Mouse (Mus musculus): Measurements from ENCODE around the gene Trim17. TPM values are rescaled to one million over a fixed set of nuclear protein-coding genes. Genes with fewer than 3 reads are reported as not detected.

Gene Trim17
- total RNA-seq, 1 experiment from 2014 or later, result not detected

DNA sequence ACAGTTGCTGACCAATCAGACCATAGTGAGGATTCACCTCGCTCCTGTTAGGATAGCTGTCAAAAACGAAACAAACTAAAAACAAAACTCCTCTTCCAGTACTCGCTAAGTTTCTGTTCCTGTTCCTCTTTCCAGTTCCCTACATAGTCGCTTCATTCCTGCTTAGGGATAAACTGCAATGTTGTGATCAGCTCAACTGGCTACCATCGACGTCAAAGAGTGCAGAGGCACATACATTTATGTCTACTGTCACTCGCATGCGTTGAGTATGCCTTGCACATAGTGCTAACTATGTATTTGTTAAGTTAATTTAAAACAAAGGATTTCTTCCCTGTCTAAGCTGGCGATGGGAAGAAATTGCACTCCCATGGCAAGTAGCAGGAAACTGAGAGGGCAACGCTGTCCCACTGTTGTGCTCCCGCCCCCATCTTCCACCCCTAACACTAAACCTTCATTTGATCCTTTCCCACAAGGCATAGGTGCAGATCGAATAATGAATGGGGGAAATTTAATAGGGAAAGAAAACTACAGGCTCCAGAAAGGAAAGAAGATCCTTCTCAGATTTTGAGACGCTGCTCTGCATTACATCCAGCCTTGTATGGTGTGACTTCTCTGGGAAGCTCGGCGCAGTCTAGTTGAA, 4.8 kb downstream of the Trim17 start:
- no peak for ATAC-seq (replicated peaks in 1 of 2; ENCODE audit: insufficient read depth in 1 of 2, low FRiP score in 2 of 2, low TSS enrichment in 1 of 2, low read depth in 1 of 2, poor library complexity in 2 of 2, severe bottlenecking in 2 of 2)

GRCm38 (mm10) chr11:58959921-58960465, 5.5 kb downstream of the Trim17 start:
- peak; percentile 80 to 91 for ATAC-seq (replicated peaks in 1 of 2; ENCODE audit: insufficient read depth in 1 of 2, low FRiP score in 2 of 2, low TSS enrichment in 1 of 2, low read depth in 1 of 2, poor library complexity in 2 of 2, severe bottlenecking in 2 of 2)

DNA sequence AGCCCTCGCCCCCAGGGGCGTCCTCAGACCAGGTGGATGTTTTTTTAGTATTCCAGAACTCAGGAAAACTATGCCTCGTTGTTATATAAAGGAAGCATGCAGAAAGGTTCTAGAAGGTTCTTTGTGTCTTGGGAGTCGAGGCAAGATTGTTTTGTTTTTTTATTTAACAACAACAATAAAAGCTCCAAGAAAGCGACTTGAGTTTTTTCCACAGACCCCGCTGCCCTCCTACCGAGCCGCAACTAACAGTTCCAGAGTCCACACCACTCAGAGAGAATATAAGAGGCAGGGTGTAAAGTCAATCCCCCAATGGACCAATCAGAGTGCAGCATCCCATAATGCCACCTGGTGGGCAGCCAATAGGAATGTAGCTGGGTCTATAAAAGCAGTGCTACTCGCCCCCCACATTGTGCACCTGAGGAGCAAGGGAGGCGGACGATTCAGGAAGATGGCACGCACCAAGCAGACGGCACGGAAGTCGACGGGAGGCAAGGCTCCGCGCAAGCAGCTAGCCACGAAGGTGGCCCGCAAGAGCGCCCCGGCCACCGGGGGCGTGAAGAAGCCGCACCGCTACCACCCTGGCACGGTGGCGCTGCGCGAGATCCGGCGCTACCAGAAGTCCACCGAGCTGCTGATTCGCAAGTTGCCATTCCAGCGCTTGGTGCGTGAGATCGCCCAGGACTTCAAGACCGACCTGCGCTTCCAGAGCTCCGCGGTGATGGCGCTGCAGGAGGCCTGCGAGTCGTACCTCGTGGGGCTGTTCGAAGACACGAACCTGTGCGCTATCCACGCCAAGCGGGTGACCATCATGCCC, 7.1 kb downstream of the Trim17 start:
- ATAC-seq (replicated peaks in 1 of 2; ENCODE audit: insufficient read depth in 1 of 2, low FRiP score in 2 of 2, low TSS enrichment in 1 of 2, low read depth in 1 of 2, poor library complexity in 2 of 2, severe bottlenecking in 2 of 2), result no peak

- ATAC-seq (replicated peaks in 1 of 2; ENCODE audit: insufficient read depth in 1 of 2, low FRiP score in 2 of 2, low TSS enrichment in 1 of 2, low read depth in 1 of 2, poor library complexity in 2 of 2, severe bottlenecking in 2 of 2), result no peak; a peak in 1 of 4 replicates
These were observed 9.1 kb downstream of the Trim17 start for GRCm38 (mm10) chr11:58963543-58963942.

DNA sequence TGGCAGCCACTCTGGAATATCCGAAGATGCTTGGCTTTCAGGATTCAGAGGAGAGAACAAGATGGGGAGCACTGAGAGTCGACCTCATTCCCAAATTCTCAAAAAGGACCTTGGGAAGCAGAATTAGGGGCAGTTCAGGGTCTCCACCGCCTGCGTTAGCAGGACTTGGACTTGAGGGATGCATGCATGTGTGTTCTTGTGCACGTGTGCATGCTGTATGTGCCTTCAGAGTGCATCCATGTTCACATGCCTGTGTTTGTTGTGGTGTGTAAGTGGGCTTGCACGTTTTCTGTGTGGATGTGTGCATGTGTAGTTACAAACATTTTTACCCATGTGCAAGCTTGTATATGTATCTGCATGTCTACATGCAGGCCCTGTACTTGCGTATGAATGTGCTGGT, 9.7 kb downstream of the Trim17 start:
- ATAC-seq (replicated peaks in 1 of 2; ENCODE audit: insufficient read depth in 1 of 2, low FRiP score in 2 of 2, low TSS enrichment in 1 of 2, low read depth in 1 of 2, poor library complexity in 2 of 2, severe bottlenecking in 2 of 2), result no peak

DNA sequence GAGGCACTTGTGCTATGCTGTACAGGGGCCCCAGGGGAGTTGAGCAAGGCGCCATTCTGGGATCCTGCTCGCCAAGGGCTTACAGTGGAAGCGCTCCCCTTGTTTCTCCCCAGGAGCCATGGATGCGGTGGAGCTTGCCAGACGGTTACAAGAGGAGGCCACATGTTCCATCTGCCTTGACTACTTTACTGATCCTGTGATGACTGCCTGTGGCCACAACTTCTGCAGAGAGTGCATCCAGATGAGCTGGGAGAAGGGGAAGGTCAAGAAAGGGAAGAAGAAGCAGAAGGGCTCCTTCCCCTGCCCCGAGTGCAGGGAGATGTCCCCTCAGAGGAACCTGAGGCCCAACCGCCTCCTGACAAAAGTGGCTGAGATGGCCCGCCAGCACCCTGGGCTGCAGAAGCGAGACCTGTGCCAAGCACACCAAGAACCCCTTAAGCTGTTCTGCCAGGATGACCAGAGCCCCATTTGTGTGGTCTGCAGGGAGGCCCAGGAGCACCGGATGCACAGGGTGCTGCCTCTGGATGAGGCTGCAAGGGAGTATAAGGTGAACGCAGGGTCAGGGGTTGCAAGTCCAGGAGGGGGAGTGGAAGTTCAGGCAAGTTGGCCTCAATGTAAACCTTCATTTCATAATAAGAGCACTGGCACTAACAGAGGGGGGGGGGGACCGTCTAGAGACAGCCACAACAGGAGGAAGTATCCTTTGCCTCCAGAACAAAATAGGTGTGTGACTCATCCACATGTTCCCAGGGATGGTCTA, 10.7 kb downstream of the Trim17 start:
- no peak for ATAC-seq (replicated peaks in 1 of 2; ENCODE audit: insufficient read depth in 1 of 2, low FRiP score in 2 of 2, low TSS enrichment in 1 of 2, low read depth in 1 of 2, poor library complexity in 2 of 2, severe bottlenecking in 2 of 2)

DNA sequence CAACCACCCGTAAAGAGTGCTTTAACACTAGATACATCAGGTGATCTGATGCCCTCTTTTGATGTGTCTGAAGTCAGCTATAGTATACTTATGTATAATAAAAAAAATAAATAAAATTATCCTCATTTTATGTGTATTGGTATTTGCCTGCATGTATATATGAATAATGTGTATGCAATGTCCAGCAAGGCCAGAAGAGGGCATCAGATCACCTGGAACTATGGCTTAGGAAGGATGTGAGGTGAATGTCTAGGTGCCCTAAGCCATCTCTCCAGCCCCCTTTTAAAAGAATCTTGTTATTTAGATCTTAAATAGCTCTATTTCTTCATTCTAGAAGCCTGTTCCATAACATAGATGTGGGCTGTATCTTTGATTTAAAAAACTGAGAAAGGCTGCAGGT, 12.9 kb downstream of the Trim17 start:
- no peak; a peak in 1 of 4 replicates for ATAC-seq (replicated peaks in 1 of 2; ENCODE audit: insufficient read depth in 1 of 2, low FRiP score in 2 of 2, low TSS enrichment in 1 of 2, low read depth in 1 of 2, poor library complexity in 2 of 2, severe bottlenecking in 2 of 2)

DNA sequence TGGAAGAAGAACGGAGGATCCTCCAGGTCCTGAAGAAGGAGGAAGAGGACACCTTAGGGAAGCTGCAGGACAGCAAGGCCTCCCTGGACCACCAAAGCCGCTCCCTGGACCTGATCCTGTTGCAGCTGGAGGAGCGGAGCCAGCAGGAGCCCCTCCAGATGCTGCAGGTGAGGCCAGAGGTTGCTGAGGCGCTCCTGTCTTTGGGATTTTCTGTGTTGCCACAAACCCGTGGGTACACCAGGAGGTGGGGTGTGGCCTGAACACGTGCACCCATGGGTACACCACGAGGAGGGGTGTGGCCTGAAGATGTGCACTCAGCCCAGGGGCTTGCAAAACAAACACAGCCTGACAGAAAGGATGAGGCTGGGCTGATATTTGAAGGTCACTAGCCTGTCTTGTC, 14.1 kb downstream of the Trim17 start:
- ATAC-seq (replicated peaks in 1 of 2; ENCODE audit: insufficient read depth in 1 of 2, low FRiP score in 2 of 2, low TSS enrichment in 1 of 2, low read depth in 1 of 2, poor library complexity in 2 of 2, severe bottlenecking in 2 of 2), result no peak

DNA sequence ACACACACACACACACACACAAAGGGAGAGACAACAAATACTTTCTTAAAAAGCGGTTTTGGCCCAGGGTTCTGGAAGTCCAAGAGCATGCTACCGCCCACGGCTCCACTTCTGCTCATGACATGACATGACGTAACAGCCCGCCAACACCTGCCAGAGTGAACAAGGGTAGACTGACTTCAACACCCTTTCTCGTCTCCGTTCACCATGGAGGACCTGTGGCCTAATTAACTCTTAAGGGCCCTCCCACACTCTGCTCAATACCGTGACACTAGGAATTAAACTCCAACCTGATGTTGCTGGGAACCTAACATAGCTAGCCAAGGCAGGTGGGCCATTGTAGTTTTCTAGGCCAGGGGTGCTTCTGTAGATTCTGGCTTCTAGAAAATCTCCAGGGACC, 14.5 kb downstream of the Trim17 start:
- no peak for ATAC-seq (replicated peaks in 1 of 2; ENCODE audit: insufficient read depth in 1 of 2, low FRiP score in 2 of 2, low TSS enrichment in 1 of 2, low read depth in 1 of 2, poor library complexity in 2 of 2, severe bottlenecking in 2 of 2)

GRCm38 (mm10) chr11:58969659-58970058, 15.2 kb downstream of the Trim17 start:
- no peak for ATAC-seq (replicated peaks in 1 of 2; ENCODE audit: insufficient read depth in 1 of 2, low FRiP score in 2 of 2, low TSS enrichment in 1 of 2, low read depth in 1 of 2, poor library complexity in 2 of 2, severe bottlenecking in 2 of 2)

DNA sequence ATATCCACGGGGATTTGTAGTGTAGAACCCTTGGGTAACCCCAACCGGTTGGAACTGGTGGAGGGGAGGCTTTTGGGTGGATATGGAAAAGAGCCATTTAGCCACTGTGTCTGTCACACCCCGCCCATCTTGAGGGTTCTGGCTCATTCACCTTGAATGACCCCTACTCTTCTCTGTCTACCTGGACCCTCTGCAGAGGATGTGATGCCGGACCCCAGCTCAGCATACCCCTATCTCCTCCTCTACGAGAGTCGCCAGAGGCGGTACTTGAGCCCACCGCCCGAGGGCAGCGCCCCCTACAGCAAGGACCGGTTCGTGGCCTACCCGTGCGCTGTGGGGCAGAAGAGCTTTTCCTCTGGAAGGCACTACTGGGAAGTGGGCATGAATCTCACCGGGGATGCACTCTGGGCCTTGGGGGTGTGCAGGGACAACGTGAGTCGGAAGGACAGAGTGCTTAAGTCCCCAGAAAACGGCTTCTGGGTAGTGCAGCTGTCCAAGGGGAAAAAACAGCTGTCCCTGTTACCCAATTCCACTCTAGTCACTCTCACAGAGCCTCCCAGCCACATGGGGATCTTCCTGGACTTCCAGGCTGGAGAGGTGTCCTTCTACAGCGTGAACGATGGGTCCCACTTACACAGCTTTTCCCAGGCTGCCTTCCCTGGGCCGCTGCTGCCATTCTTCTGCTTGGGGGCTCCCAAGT, 16.5 kb downstream of the Trim17 start:
- ATAC-seq (replicated peaks in 1 of 2; ENCODE audit: insufficient read depth in 1 of 2, low FRiP score in 2 of 2, low TSS enrichment in 1 of 2, low read depth in 1 of 2, poor library complexity in 2 of 2, severe bottlenecking in 2 of 2), result no peak

DNA sequence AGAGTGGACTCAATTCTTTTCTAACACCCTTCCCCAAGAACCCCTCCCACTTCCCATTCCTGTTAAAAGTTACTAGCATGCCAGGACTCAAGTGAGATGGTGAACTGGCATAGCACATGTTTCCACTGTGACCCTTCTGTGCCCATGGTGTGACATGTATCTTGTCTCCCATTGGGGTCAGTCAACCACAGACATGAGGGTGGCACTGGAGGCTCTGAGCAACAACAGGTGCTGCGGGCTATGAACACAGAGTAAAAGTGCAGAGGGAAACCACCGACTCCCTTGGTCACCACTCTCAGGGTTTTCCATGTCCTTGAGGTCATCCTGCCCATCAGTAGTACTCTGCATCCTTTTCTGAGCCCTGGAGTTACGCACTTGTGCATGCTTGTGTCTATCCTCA, 17.3 kb downstream of the Trim17 start:
- no peak for ATAC-seq (replicated peaks in 1 of 2; ENCODE audit: insufficient read depth in 1 of 2, low FRiP score in 2 of 2, low TSS enrichment in 1 of 2, low read depth in 1 of 2, poor library complexity in 2 of 2, severe bottlenecking in 2 of 2)

- no peak for ATAC-seq (replicated peaks in 1 of 2; ENCODE audit: insufficient read depth in 1 of 2, low FRiP score in 2 of 2, low TSS enrichment in 1 of 2, low read depth in 1 of 2, poor library complexity in 2 of 2, severe bottlenecking in 2 of 2)
These were observed 19.9 kb downstream of the Trim17 start for GRCm38 (mm10) chr11:58974414-58974813.

DNA sequence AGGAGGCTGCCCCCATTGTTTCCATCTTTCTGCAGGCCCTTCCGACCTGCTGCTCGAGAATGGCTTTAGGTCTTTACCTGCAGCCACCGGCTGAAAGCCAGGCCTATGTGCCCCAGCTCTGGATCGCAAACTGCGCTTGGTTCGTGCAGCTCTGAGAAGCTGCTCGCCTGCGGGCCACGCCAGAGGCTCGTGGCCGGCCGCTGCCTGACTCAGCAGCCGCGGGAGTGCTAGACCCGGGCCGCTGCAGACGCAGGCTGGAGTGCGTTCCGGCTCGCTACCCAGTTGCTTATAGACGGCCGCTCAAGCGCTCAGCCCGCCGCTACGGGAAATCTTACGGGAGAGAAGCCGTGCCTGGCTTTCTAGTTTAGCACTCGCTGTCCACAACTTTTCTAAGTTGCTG, 22.7 kb downstream of the Trim17 start:
- peak in 1 of 2 experiments; percentile 27; a peak in 1 of 4 replicates for ATAC-seq (replicated peaks in 1 of 2; ENCODE audit: insufficient read depth in 1 of 2, low FRiP score in 2 of 2, low TSS enrichment in 1 of 2, low read depth in 1 of 2, poor library complexity in 2 of 2, severe bottlenecking in 2 of 2)

GRCm38 (mm10) chr11:58977607-58978026, 23.1 kb downstream of the Trim17 start:
- 0 out of 4 replicates have a peak, but pooled peaks have one; percentile 6 to 13 for ATAC-seq (replicated peaks in 1 of 2; ENCODE audit: insufficient read depth in 1 of 2, low FRiP score in 2 of 2, low TSS enrichment in 1 of 2, low read depth in 1 of 2, poor library complexity in 2 of 2, severe bottlenecking in 2 of 2)

DNA sequence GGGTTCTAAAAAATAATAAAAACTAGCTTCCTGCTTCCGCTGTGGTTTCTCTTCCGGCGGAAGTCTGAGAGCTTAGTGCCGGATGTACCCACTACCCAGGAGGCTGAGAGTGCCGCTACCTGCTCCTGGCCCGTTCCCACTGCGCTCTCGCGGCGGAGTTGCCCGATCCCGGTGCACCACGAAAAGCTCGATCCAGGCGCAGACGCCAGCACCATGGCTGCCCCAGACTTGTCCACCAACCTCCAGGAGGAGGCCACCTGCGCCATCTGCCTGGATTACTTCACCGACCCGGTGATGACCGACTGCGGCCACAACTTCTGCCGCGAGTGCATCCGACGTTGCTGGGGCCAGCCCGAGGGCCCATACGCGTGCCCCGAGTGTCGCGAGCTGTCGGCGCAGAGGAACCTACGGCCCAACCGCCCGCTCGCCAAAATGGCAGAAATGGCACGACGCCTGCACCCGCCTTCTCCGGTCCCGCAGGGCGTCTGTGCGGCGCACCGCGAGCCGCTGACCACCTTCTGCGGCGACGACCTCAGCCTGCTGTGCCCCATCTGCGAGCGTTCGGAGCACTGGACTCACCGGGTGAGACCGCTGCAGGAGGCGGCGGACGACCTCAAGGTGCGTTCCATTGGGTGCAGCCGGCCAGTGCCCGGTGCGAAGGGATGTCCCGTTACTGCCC, 23.7 kb downstream of the Trim17 start, which contains the start of gene Trim11:
Gene Trim11 (plus strand): TSS at position 67 of the 679 bp plus-strand sequence.
- peak; percentile 40 to 54 for ATAC-seq (replicated peaks in 1 of 2; ENCODE audit: insufficient read depth in 1 of 2, low FRiP score in 2 of 2, low TSS enrichment in 1 of 2, low read depth in 1 of 2, poor library complexity in 2 of 2, severe bottlenecking in 2 of 2)

- no peak; a peak in 1 of 4 replicates for ATAC-seq (replicated peaks in 1 of 2; ENCODE audit: insufficient read depth in 1 of 2, low FRiP score in 2 of 2, low TSS enrichment in 1 of 2, low read depth in 1 of 2, poor library complexity in 2 of 2, severe bottlenecking in 2 of 2)
These were observed 24.2 kb downstream of the Trim17 start for GRCm38 (mm10) chr11:58978706-58979030.
